Mouse (Mus musculus) brown adipose tissue, adult 24 weeks (tissue): ENCODE results near the gene Bmp2k. TPM values are rescaled to one million over a fixed set of nuclear protein-coding genes. Genes with fewer than 3 reads are reported as not detected.
"Not testable (repeated sequence)": the region's sequence is repeated elsewhere in the genome, so short reads cannot be mapped to it uniquely, and the experiment has no call there.

Experiments used
- H3K27ac ChIP-seq: fragments of 200-500 bp; replicated peaks from 2 replicates; pipeline ENCODE4 v1.5.1; 2012; ENCODE audit warnings: low read depth, mild to moderate bottlenecking, low read length
- H3K4me1 ChIP-seq: fragments of 200-500 bp; 2 replicates; pipeline ENCODE4 v1.6.1; 2012; ENCODE audit warnings: low read length, mixed read lengths; ENCODE audit not compliant: control insufficient read depth, insufficient read depth, insufficient read length
- H3K4me3 ChIP-seq: fragments of 200-500 bp; 2 replicates; pipeline ENCODE4 v1.5.1; 2012; ENCODE audit warnings: low read depth, mild to moderate bottlenecking, low read length, moderate library complexity; ENCODE audit not compliant: insufficient read depth
- polyA plus RNA-seq: library from polyadenylated mRNA; stranded (reverse); fragments of >200 nt; gene quantifications from 2 replicates; pipeline ENCODE4 v1.2.4, GENCODE M21; 2012; ENCODE audit not compliant: missing spikeins, insufficient read depth, insufficient read length

The Bmp2k gene
- polyA plus RNA-seq, 1 experiment, result 7.4 TPM

- Histone ChIP-seq H3K4me3 (no peak overlapping the region), H3K4me1 (peaks cover 18% of the 10 kb centered on the region), H3K27ac (no peak overlapping the region)
Measured at GRCm38 (mm10) chr5:97004178-97005030, 6.9 kb downstream of the Bmp2k start.

- no peak overlapping the region for H3K4me3 ChIP-seq
- no peak overlapping the region for H3K27ac ChIP-seq
- H3K4me1 ChIP-seq, result peaks cover 20% of the 10 kb centered on the region
Measured at GRCm38 (mm10) chr5:97005891-97006290, 8.4 kb downstream of the Bmp2k start.

DNA sequence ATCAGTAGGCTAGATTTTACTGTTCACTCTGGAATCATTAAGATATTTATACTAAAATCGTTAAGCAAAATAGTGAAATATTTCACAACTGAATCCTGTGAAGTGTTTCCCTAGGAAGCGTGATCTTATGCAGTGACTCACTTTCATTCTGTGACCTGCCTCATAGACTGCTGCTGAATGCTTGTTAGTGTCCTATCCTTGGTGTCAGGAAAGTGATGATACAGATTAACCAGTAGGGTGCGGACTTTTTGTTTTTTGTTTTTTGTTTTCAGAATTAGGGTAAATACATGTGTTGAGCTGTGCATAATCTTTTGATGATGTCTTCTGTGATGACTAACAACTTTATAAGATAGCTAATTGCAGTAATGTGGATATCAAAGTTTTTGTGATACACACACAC, 9.4 kb downstream of the Bmp2k start:
- Histone ChIP-seq H3K4me1 (peaks cover 13% of the 10 kb centered on the region), H3K27ac (no peak overlapping the region), H3K4me3 (no peak overlapping the region)

- Histone ChIP-seq H3K27ac (no peak overlapping the region), H3K4me1 (peaks cover 13% of the 10 kb centered on the region), H3K4me3 (no peak overlapping the region)
Measured at GRCm38 (mm10) chr5:97007496-97007895, 10.0 kb downstream of the Bmp2k start.

DNA sequence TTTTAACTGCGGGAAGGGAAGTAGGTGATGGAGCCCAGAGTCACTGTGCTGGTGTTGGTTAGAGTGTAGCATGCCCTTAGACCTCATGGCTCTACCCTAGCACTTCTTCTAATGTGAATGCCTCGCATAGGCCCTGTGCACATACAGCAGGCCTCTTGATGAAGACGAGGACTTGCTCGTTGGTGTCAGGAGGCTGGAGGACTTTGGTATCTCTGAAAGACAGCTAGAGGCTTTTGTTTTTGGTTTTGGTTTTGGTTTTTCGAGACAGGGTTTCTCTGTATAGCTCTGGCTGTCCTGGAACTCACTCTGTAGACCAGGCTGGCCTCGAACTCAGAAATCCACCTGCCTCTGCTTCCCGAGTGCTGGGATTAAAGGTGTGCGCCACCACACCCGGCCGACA, 11.7 kb downstream of the Bmp2k start:
- H3K4me3 ChIP-seq, H3K4me1 ChIP-seq, H3K27ac ChIP-seq: not testable (repeated sequence)

GRCm38 (mm10) chr5:97009601-97010335, 12.3 kb downstream of the Bmp2k start:
- peaks cover 5% of the 10 kb centered on the region for H3K4me1 ChIP-seq
- no peak overlapping the region for H3K4me3 ChIP-seq
- no peak overlapping the region for H3K27ac ChIP-seq

GRCm38 (mm10) chr5:97015781-97016508, 18.5 kb downstream of the Bmp2k start:
- H3K27ac ChIP-seq, result no peak overlapping the region
- peaks cover 2% of the 10 kb centered on the region for H3K4me1 ChIP-seq
- H3K4me3 ChIP-seq, result no peak overlapping the region

DNA sequence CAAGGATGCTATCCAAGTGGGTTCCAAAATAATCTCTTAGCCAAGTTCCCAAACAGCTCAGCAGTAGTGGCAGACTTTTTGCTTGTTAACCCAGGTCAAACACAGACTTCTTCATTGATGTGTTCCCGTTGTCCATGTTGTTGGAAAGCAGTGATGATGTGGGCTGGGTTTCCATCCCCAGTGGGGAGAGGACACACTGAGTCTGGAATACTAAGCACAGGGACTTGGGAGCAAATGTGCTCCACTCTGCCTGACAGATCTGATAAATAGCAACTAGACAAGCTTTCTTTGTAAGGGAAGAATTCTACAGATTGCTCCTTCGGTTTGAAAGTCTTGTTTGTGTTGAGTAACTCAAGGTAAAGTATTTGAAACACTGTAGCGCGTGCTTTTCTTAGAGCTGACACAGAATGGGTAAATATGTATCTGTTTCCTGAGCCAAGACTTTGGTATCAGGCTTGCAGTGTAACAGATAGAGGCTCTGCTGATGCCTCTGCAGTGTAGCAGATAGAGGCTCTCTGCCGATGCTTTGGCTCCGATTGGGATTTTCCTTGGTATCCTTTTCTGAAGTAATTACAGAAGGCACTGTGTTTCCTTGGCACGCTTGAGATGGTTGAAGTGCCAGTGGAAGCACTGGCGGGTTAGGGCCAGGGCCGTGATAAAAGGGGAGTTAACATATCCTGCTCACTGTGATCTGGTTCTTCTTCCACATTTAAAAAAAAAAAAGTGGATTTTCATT, 19.5 kb downstream of the Bmp2k start:
- Histone ChIP-seq H3K27ac (no peak overlapping the region), H3K4me1 (peaks cover 2% of the 10 kb centered on the region), H3K4me3 (no peak overlapping the region)

- Histone ChIP-seq H3K4me1 (peaks cover 3% of the 10 kb centered on the region; the same call in 1 of the 2 replicates), H3K4me3 (no peak overlapping the region), H3K27ac (no peak overlapping the region)
Measured at GRCm38 (mm10) chr5:97022305-97023278, 25.1 kb downstream of the Bmp2k start.

GRCm38 (mm10) chr5:97024834-97025233, 27.3 kb downstream of the Bmp2k start:
- Histone ChIP-seq H3K27ac (no peak overlapping the region), H3K4me1 (peaks cover 3% of the 10 kb centered on the region; the same call in 1 of the 2 replicates), H3K4me3 (no peak overlapping the region)

DNA sequence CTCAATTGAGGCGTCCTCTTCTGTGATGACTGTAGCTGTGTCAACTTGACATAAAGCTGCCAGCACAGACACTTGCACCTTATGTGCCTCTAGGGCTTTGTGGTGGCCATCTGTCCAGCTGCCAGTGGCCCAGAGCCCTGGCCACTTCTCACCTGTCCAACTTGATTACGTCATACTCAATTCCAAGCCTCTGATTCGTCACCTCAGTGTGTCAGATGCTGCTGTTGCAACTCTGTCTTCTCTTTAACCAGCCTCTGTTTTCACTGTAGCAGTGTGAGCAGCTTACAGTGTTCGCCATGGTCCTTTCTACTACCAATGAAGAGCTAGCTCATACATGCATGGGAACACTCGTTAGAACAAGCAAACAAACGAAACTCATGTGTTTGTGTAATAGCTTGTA, 28.2 kb downstream of the Bmp2k start:
- H3K4me1 ChIP-seq, result peaks cover 3% of the 10 kb centered on the region; the same call in 1 of the 2 replicates
- no peak overlapping the region for H3K4me3 ChIP-seq
- no peak overlapping the region for H3K27ac ChIP-seq

DNA sequence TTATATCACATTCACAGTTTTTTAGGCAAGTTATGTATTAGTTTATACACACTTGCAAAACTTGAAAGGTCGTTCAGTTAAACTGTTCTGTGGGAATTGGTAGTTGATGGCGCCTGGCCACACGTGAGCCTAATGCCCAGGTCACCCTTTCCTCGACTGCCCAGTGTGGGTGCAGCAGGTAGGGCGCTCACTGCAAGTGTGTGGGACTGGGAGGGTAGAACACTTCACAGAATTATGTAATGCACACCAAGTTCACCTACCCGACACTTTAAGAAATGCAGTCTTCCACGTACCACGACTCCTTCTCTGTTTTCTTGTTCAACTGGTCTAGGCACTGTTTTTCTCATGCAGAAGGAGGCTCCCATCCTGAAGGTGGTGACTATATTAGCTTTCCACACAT, 30.5 kb downstream of the Bmp2k start:
- Histone ChIP-seq H3K27ac (no peak overlapping the region), H3K4me3 (no peak overlapping the region)

DNA sequence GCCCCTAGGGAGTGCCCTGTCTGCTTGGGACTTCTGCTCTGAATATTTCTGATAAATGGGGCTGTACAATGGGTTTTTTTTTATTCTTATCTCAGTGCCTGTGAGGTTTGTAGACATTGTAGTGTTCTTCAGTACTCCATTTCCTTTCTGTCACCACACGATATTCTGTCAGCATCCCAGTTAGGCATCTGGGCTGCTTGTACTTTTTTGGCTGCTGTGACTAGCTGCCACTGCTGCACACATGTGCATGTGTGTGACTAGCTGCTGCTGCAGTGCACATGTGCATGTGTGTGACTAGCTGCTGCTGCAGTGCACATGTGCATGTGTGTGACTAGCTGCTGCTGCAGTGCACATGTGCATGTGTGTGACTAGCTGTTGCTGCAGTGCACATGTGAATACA, 31.4 kb downstream of the Bmp2k start:
- not testable (repeated sequence) for H3K4me3 ChIP-seq, H3K27ac ChIP-seq, H3K4me1 ChIP-seq

More for the DNA sequence above, 30.5 kb downstream of the Bmp2k start:
- H3K4me1 ChIP-seq, result peaks cover 3% of the 10 kb centered on the region; the same call in 1 of the 2 replicates

DNA sequence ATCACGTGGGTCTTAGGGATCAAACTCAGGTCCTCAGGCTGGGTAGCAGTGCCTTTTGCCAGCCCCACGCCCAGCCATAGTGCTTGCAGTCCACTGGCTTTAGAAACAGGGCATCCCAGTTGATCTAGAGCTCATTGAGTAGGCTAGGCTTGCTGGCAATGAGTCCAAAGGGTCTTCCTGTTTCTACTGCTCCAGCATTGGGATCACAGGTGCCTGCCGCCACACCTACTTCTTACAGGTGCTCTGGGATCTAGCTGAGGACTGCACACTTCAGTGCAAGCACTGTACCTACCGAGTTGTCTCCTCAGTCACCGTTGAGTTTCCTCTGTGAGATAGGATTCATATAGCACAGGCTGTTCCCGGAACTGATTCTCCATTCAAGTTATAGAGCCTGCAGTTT, 34.3 kb downstream of the Bmp2k start:
- H3K4me3 ChIP-seq, result no peak overlapping the region
- H3K27ac ChIP-seq, result no peak overlapping the region
- H3K4me1 ChIP-seq, result no peaks in the 10 kb centered on the region; the same call in 1 of the 2 replicates
